Mouse (Mus musculus): ENCODE measurements around the gene Acap3. TPM values are rescaled to one million over a fixed set of nuclear protein-coding genes. Genes with fewer than 3 reads are reported as not detected.

The Acap3 gene
- 2.6 and 3.8 TPM in 2 replicates for polyA plus RNA-seq (2011; ENCODE audit: insufficient read depth, insufficient read length, low read depth, missing spikeins)

- H3K9me3 ChIP-seq (replicated peaks; ENCODE audit: control insufficient read depth, insufficient read depth, low read length, poor library complexity, severe bottlenecking): no peaks in the 10 kb centered on the region
- TF ChIP-seq EP300 (IDR thresholded peaks at IDR 0.05; ENCODE audit: insufficient read depth, low read depth, low read length) (no peak), CTCF (IDR thresholded peaks at IDR 0.05; ENCODE audit: low read depth, low read length) (no peak), POLR2A (IDR thresholded peaks at IDR 0.05; ENCODE audit: insufficient read depth, low read length) (no peak)
- peak within 1 kb of the TSS; percentile 77 for H3K4me3 ChIP-seq (ENCODE audit: low read depth, low read length)
- no peak within 1 kb of the TSS for H3K27ac ChIP-seq (ENCODE audit: insufficient read depth, low read length)
- H3K9ac ChIP-seq (ENCODE audit: low read depth, poor library complexity, severe bottlenecking): peak within 1 kb of the TSS; percentile 78
- H3K36me3 ChIP-seq (ENCODE audit: control insufficient read depth, insufficient read depth, low read length, poor library complexity, severe bottlenecking): peaks cover 25% of the 10 kb centered on the region
- H3K4me1 ChIP-seq (ENCODE audit: control insufficient read depth, insufficient read depth, low read length): no peaks in the 10 kb centered on the region
- H3K27me3 ChIP-seq (ENCODE audit: control insufficient read depth, insufficient read depth, low read length, poor library complexity, severe bottlenecking): no peaks in the 10 kb centered on the region
These were observed at the start of gene Acap3, which contains the start of gene Pusl1 for GRCm38 (mm10) chr4:155891551-155892001. Acap3 (plus strand) TSS chr4:155891822. Pusl1 (minus strand) TSS chr4:155891781.

DNA sequence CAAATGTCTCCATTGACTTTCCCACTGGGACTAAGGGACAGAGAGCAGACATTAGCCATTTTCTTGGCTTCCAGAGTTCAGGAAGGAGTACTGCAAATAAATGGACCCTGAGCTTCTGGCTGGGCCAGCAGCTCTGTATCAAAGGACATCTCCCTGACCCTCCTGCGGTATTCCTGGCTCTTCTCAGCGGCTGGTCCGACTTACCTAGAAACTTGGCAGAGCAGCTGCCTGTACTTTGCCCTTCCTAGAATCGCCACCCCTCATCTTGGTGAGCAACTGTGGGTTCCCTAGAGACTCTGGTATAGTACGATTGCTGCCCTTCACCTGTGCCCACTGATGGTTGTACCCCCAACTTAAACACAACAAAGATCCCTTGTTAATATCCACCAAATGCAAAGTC is 48.4 kb upstream of the Acap3 start:
- Histone ChIP-seq H3K27me3 (ENCODE audit: control insufficient read depth, insufficient read depth, low read length, poor library complexity, severe bottlenecking) (no peaks in the 10 kb centered on the region), H3K9ac (ENCODE audit: low read depth, poor library complexity, severe bottlenecking) (no peak overlapping the region), H3K9me3 (replicated peaks; ENCODE audit: control insufficient read depth, insufficient read depth, low read length, poor library complexity, severe bottlenecking) (no peaks in the 10 kb centered on the region), H3K4me1 (ENCODE audit: control insufficient read depth, insufficient read depth, low read length) (peaks cover 6% of the 10 kb centered on the region), H3K27ac (ENCODE audit: insufficient read depth, low read length) (no peak overlapping the region), H3K36me3 (ENCODE audit: control insufficient read depth, insufficient read depth, low read length, poor library complexity, severe bottlenecking) (no peaks in the 10 kb centered on the region), H3K4me3 (ENCODE audit: low read depth, low read length) (no peak overlapping the region)
- TF ChIP-seq POLR2A (IDR thresholded peaks at IDR 0.05; ENCODE audit: insufficient read depth, low read length): no peak
- TF ChIP-seq CTCF (IDR thresholded peaks at IDR 0.05; ENCODE audit: low read depth, low read length): no peak
- TF ChIP-seq EP300 (IDR thresholded peaks at IDR 0.05; ENCODE audit: insufficient read depth, low read depth, low read length): no peak

DNA sequence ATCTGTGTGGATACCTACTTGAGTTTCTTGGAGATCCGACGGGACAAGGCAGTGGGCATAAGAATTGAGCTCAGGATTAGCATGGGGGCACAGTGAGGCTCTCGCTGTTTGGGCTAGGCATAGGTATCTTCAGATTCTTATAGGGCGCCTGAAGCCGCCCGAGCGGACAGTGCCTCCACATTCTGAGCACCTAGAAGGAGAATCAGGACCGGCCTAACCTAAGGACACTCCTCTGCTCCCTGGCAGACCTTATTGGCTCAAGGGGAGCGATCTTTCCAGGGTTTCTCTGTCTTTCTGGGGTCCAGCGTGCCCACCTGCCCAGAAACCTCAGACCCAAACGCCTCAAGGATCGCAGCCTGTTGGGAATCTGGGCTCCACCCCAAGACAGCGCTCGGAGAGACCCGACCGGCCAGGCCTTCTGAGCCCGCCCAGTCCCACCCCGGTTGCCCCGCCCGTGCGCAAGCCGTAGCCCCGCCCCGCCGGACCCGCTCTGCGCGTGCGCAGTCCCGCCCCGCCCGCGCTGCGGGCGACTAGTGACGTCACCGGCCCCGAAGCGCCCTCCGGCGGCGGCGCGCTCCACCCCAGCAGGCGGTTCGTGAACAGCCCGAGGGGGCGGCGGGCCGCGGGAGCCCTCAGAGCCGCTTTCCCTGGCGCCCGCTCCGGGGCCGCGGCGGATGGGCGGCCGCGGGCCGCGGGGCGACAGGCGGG is 44.6 kb upstream of the Acap3 start, which contains the start of gene Dvl1:
Gene Dvl1, plus strand, starts transcription at position 532 of the 708 bp plus-strand sequence.
- no peak within 1 kb of the TSS for H3K27ac ChIP-seq (ENCODE audit: insufficient read depth, low read length)
- TF ChIP-seq POLR2A (IDR thresholded peaks at IDR 0.05; ENCODE audit: insufficient read depth, low read length) (no peak), EP300 (IDR thresholded peaks at IDR 0.05; ENCODE audit: insufficient read depth, low read depth, low read length) (no peak), CTCF (IDR thresholded peaks at IDR 0.05; ENCODE audit: low read depth, low read length) (peak; percentile 13)

GRCm38 (mm10) chr4:155847591-155848352 is 43.9 kb upstream of the Acap3 start:
- no peaks in the 10 kb centered on the region for H3K27me3 ChIP-seq (ENCODE audit: control insufficient read depth, insufficient read depth, low read length, poor library complexity, severe bottlenecking)
- no peak overlapping the region for H3K27ac ChIP-seq (ENCODE audit: insufficient read depth, low read length)
- peak overlapping the region; percentile 84 for H3K9ac ChIP-seq (ENCODE audit: low read depth, poor library complexity, severe bottlenecking)
- H3K4me3 ChIP-seq (ENCODE audit: low read depth, low read length): peak overlapping the region; percentile 67
- no peaks in the 10 kb centered on the region for H3K36me3 ChIP-seq (ENCODE audit: control insufficient read depth, insufficient read depth, low read length, poor library complexity, severe bottlenecking)
- TF ChIP-seq EP300 (IDR thresholded peaks at IDR 0.05; ENCODE audit: insufficient read depth, low read depth, low read length) (no peak), POLR2A (IDR thresholded peaks at IDR 0.05; ENCODE audit: insufficient read depth, low read length) (no peak), CTCF (IDR thresholded peaks at IDR 0.05; ENCODE audit: low read depth, low read length) (no peak)
- no peaks in the 10 kb centered on the region for H3K9me3 ChIP-seq (replicated peaks; ENCODE audit: control insufficient read depth, insufficient read depth, low read length, poor library complexity, severe bottlenecking)
- H3K4me1 ChIP-seq (ENCODE audit: control insufficient read depth, insufficient read depth, low read length): no peaks in the 10 kb centered on the region

More for the DNA sequence above, 44.6 kb upstream of the Acap3 start, which contains the start of gene Dvl1:
- Histone ChIP-seq H3K4me3 (ENCODE audit: low read depth, low read length) (peak within 1 kb of the TSS; percentile 89), H3K36me3 (ENCODE audit: control insufficient read depth, insufficient read depth, low read length, poor library complexity, severe bottlenecking) (no peaks in the 10 kb centered on the region), H3K4me1 (ENCODE audit: control insufficient read depth, insufficient read depth, low read length) (no peaks in the 10 kb centered on the region), H3K27me3 (ENCODE audit: control insufficient read depth, insufficient read depth, low read length, poor library complexity, severe bottlenecking) (no peaks in the 10 kb centered on the region), H3K9me3 (replicated peaks; ENCODE audit: control insufficient read depth, insufficient read depth, low read length, poor library complexity, severe bottlenecking) (no peaks in the 10 kb centered on the region), H3K9ac (ENCODE audit: low read depth, poor library complexity, severe bottlenecking) (peak within 1 kb of the TSS; percentile 84)

- H3K27ac ChIP-seq (ENCODE audit: insufficient read depth, low read length): no peak overlapping the region
- no peaks in the 10 kb centered on the region for H3K9me3 ChIP-seq (replicated peaks; ENCODE audit: control insufficient read depth, insufficient read depth, low read length, poor library complexity, severe bottlenecking)
- H3K4me3 ChIP-seq (ENCODE audit: low read depth, low read length): peak overlapping the region; percentile 67; the same call in 1 of the 2 replicates
- no peaks in the 10 kb centered on the region for H3K4me1 ChIP-seq (ENCODE audit: control insufficient read depth, insufficient read depth, low read length)
- peak overlapping the region; percentile 84 for H3K9ac ChIP-seq (ENCODE audit: low read depth, poor library complexity, severe bottlenecking)
- H3K27me3 ChIP-seq (ENCODE audit: control insufficient read depth, insufficient read depth, low read length, poor library complexity, severe bottlenecking): no peaks in the 10 kb centered on the region
- no peaks in the 10 kb centered on the region for H3K36me3 ChIP-seq (ENCODE audit: control insufficient read depth, insufficient read depth, low read length, poor library complexity, severe bottlenecking)
- no peak for TF ChIP-seq CTCF (IDR thresholded peaks at IDR 0.05; ENCODE audit: low read depth, low read length)
- no peak for TF ChIP-seq EP300 (IDR thresholded peaks at IDR 0.05; ENCODE audit: insufficient read depth, low read depth, low read length)
- TF ChIP-seq POLR2A (IDR thresholded peaks at IDR 0.05; ENCODE audit: insufficient read depth, low read length): no peak
These were observed 43.1 kb upstream of the Acap3 start for GRCm38 (mm10) chr4:155848434-155849095.
